Mouse (Mus musculus): ENCODE data around the gene Xlr5a.

DNA sequence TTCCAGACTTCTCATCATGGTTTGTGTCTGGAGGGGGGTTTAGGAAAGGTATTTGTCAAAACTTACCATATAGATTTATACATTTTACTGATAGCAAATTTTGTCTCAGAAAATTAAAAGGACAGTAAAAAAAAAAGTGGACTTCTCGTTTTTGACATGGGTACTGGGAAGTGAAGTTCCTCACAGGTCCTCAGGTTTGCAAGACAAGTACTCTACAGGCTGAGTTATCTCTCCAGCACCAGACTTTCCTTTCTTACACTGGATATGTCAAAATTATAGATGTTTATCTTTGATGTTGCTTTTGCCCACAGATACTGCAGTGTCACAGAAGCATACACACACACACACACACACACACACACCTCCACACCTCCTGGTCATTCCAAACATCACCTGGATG is 48.7 kb upstream of the Xlr5a start:
- TF ChIP-seq EP300 (IDR thresholded peaks at IDR 0.05; ENCODE audit: low read depth) (no peak), CTCF (IDR thresholded peaks at IDR 0.05; ENCODE audit: low read depth) (no peak)
